Mouse (Mus musculus): Measurements from ENCODE around the gene Itsn2.
A peak's percentile ranks its signal among the peaks of the same experiment; 100 is the strongest.
"Not testable (repeated sequence)": the region's sequence is repeated elsewhere in the genome, so short reads cannot be mapped to it uniquely, and the experiment has no call there.

Gene Itsn2

GRCm38 (mm10) chr12:4598666-4599428 lies 6.4 kb downstream of the Itsn2 start:
- peak; percentile 28 for DNase-seq (ENCODE audit: low spot score)

- no peak for DNase-seq (ENCODE audit: low spot score)
Measured at GRCm38 (mm10) chr12:4599713-4600112, 7.3 kb downstream of the Itsn2 start.

GRCm38 (mm10) chr12:4606625-4607024 lies 14.2 kb downstream of the Itsn2 start:
- DNase-seq (ENCODE audit: low spot score): no peak

GRCm38 (mm10) chr12:4614722-4615121 lies 22.3 kb downstream of the Itsn2 start:
- DNase-seq (ENCODE audit: low spot score): no peak

GRCm38 (mm10) chr12:4624201-4624600 lies 31.8 kb downstream of the Itsn2 start:
- DNase-seq (ENCODE audit: low spot score): no peak

GRCm38 (mm10) chr12:4632957-4633356 lies 40.5 kb downstream of the Itsn2 start:
- peak; percentile 33 for DNase-seq (ENCODE audit: low spot score)

- no peak for DNase-seq (ENCODE audit: low spot score)
Measured at GRCm38 (mm10) chr12:4638438-4638837, 46.0 kb downstream of the Itsn2 start.

- DNase-seq (ENCODE audit: low spot score): no peak
Measured at GRCm38 (mm10) chr12:4640737-4641136, 48.3 kb downstream of the Itsn2 start.

- no peak for DNase-seq (ENCODE audit: low spot score)
Measured at GRCm38 (mm10) chr12:4656813-4657212, 64.4 kb downstream of the Itsn2 start.

- DNase-seq (ENCODE audit: low spot score): no peak
Measured at GRCm38 (mm10) chr12:4664929-4665674, 72.7 kb downstream of the Itsn2 start.

- no peak for DNase-seq (ENCODE audit: low spot score)
Measured at GRCm38 (mm10) chr12:4665675-4666037, 73.2 kb downstream of the Itsn2 start.

- DNase-seq (ENCODE audit: low spot score): no peak
Measured at GRCm38 (mm10) chr12:4676336-4676735, 83.9 kb downstream of the Itsn2 start.

- no peak for DNase-seq (ENCODE audit: low spot score)
Measured at GRCm38 (mm10) chr12:4679971-4680370, 87.5 kb downstream of the Itsn2 start.

- no peak for DNase-seq (ENCODE audit: low spot score)
Measured at GRCm38 (mm10) chr12:4685441-4685840, 93.0 kb downstream of the Itsn2 start.

- no peak for DNase-seq (ENCODE audit: low spot score)
Measured at GRCm38 (mm10) chr12:4688386-4688785, 95.9 kb downstream of the Itsn2 start.

- DNase-seq (ENCODE audit: low spot score): no peak
Measured at GRCm38 (mm10) chr12:4689341-4689740, 96.9 kb downstream of the Itsn2 start.

GRCm38 (mm10) chr12:4691193-4691592 lies 98.8 kb downstream of the Itsn2 start:
- no peak for DNase-seq (ENCODE audit: low spot score)

GRCm38 (mm10) chr12:4694534-4694933 lies 102.1 kb downstream of the Itsn2 start:
- DNase-seq (ENCODE audit: low spot score): no peak

- not testable (repeated sequence) for DNase-seq (ENCODE audit: low spot score)
Measured at GRCm38 (mm10) chr12:4705626-4706025, 113.2 kb downstream of the Itsn2 start.

GRCm38 (mm10) chr12:4706175-4706574 lies 113.7 kb downstream of the Itsn2 start:
- DNase-seq (ENCODE audit: low spot score): no peak

- DNase-seq (ENCODE audit: low spot score): no peak
Measured at GRCm38 (mm10) chr12:4706901-4707300, 114.5 kb downstream of the Itsn2 start.

- no peak for DNase-seq (ENCODE audit: low spot score)
Measured at GRCm38 (mm10) chr12:4707488-4708017, 115.1 kb downstream of the Itsn2 start.

- DNase-seq (ENCODE audit: low spot score): no peak
Measured at GRCm38 (mm10) chr12:4708296-4708695, 115.9 kb downstream of the Itsn2 start.

All from yolk sac, embryonic 10.5 days (tissue).